Mouse (Mus musculus) thymus, adult 18-20 months (tissue): ENCODE data around the gene Atp8b4.

Experiments used
- DNase-seq, 2 experiments: peaks; one replicate each; pipeline ENCODE4 v3.0.0; 2022; ENCODE audit warnings: mixed read lengths in 2 of 2

Atp8b4 gene

DNA sequence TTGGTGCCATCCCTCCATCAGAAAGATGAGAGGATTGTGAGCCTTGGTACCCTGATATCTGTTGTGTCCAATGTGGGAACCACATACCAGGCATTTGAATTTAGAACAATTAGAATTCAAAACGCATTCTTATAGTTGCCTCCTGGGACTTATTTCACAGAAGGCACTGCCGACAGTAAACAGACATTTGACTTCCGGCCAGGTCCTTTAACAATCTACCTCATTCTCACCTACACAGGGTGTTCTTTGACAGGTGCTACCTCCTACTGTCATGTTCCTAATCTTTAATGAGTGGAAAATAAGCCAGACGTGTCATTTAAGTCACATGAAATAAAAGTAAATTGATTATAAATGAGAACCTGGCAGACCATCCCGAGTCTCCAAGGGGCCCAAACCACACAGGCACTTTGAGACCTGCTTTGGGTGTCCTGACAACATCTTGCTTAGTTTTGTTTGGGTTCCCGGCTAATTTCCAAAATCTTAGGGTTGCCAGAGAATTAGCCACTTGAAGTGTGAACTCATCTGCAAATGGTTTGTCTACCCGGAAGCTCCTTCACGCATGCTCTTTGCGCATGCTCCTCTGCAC lies 67.9 kb downstream of the Atp8b4 start:
- no peak for DNase-seq

DNA sequence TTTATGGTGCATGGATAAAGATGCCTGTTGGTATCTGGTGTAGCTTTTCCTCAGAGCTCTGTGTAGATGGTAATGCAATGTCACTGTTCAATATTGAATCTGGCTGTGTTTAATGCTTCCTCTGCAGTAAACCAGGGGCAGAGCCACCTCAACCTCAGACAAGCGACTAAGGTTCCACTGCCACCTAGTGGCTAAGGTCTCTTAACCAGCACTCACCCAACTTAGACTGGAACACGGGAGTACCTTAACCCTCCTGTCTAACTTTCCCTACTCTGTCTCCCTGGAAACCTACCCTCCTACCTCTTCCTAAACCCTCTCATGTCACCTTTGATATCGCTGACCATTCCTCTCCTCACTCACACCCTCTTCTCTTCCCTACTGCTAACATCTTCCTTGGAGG lies 71.2 kb downstream of the Atp8b4 start:
- peak in 1 of 2 experiments; percentile 8 for DNase-seq

DNA sequence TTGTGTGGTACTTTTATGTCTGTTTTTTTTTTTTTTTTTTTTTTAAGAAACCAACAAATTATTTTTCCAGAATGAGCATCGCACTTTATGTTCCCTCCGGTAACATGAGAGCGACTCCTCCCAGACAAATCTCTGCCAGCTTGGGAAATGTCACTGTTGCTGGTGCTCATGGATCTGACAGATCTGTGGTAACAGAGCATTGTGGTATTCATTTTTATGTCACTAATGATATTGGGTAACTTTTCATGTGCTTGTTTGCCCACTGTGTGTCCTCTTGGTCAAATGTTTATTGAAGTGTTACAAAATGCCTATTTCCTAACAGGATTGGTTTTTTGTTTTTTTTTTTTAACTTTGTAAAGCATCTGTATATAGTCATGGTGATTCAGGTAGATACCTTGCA lies 75.3 kb downstream of the Atp8b4 start:
- DNase-seq, result no peak

DNA sequence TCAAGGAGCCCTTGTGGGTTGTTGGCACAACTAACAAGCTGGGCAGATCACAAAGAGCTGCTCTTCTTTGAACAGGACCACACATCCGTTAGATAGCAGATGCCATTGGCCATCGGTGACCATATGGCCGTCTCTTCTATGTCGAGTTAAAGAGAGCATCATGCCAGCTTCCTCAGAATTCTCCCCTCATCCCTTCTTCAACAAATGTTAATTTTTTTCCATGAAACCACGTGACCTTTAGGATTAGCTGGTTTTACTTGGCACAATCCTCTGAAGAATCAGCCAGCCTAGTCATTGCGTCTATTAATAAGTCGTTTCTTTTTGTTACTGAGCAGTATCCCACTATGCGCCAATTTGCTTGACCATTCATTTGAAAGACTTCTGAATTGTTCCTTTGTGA lies 75.8 kb downstream of the Atp8b4 start:
- no peak for DNase-seq

DNA sequence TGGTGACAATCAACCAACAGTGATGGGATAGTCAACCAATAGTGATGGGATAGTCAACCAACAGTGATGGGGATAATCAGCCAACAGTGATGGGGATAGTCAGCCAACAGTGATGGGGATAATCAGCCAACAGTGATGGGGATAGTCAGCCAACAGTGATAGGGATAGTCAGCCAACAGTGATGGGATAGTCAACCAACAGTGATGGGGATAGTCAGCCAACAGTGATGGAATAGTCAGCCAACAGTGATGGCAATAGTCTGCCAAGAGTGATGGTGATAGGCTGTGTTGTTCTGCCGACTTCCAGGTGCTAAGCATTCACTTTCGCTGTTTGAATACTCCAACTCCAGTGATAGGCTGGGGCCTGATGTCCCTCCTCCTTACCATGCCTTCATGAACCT lies 79.6 kb downstream of the Atp8b4 start:
- no peak for DNase-seq

DNA sequence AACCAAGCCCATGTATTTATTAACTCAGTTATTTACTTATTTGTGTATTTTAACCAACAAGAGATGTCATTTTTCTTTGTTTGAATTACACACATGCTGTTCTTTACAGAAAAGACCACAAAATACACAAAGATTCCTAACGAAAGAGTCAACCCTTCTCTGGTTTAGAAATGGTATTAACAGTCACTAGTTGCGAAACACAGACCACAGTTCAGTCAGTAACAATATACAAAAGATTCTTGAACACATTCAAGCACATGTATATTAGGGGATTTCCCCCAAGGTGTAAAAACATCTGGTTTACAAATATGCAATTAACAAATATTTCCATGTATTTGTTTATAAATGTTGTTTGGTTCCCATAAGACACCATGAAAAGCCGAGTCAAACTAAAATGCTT lies 81.6 kb downstream of the Atp8b4 start:
- DNase-seq, result no peak

DNA sequence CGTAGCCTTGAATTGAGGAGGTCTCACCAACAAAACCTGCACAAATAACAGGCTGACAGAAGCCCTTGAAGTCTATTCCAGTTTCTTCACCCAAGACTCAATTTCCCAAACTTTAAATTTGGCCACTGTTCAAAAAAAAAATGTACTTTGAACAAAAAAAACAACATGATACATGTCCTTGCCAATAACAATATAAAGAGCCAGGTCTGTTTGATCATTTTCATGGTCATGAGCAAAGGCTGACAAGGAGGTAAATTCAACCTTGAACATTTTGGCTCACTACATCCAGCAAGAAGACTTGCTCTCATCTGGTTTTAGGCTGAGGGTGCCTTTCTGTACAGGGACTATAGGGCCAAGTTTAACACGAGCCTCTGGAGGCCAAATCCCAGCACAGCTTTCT lies 83.7 kb downstream of the Atp8b4 start:
- no peak for DNase-seq

DNA sequence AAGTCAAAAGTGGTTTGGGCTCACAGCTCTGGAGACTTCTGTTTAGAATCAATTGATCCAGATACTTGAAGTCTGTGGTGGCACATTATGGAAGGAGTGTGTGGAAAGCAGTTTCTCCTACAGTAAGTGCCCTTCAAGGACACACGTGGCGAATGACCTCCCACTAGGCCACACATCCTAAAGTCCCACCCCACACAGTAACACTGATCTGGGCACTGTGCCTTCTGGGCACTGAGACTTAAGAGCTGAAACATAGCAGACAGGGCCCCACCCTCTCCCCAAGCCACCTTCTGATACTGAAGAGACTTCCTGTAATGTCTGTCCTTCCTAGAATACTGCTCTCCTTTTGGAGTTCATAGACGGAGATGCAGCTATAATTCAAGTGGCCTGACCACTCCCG lies 84.5 kb downstream of the Atp8b4 start:
- DNase-seq, result no peak

DNA sequence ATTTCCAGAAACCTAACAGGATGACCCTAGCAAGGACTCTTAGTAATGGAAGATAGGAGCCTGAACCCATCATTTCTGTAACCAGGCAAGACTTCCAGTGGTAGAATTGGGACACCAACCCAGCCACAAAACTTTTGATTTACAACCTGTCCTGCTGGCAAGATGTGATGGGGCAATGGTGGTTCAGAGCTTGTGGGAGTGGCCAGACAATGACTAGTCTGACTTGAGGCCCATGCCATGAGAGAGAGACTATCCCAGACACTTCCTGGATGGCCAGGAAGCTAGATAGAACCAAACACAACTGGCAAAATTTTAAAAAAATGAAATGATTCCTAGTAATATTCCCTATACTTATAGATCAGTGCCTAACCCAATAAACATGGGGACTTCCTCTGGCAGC lies 87.7 kb downstream of the Atp8b4 start:
- no peak for DNase-seq

DNA sequence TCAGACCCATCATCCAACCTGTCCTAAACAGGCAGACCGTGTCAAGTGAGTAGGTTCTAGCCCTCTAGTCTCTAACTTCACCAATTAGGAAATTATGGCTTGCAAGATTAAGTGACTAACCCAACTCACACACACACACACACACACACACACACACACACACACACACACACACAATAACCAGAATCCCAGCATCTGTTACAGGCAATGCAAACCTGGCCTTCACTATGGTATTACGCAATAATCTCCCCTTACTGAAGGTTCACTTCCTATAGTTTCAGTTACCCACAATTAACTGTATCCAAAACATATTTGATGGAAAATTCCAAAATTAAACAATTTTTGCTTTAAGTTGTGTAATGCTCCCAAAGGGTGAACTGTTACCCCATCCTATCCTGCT lies 101.0 kb downstream of the Atp8b4 start:
- DNase-seq, result no peak

DNA sequence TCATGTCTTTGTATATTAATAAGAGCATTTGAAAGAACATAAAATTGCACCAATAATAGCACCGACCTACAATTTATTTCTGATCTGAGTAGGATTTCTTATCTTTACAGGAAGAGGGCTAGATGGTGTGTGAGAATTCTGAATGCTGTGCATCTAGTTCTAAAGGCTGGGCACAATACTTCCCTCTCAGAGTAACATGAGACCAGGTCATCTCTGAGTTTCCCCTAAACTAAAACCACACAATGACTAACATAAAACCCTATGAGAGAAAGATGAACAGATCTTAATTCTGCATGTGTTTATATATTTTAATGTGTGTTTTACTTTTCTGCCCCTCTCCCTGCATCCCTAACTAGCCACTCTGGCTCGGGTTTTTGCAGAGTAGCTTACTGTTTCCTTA lies 101.5 kb downstream of the Atp8b4 start:
- DNase-seq, result no peak

DNA sequence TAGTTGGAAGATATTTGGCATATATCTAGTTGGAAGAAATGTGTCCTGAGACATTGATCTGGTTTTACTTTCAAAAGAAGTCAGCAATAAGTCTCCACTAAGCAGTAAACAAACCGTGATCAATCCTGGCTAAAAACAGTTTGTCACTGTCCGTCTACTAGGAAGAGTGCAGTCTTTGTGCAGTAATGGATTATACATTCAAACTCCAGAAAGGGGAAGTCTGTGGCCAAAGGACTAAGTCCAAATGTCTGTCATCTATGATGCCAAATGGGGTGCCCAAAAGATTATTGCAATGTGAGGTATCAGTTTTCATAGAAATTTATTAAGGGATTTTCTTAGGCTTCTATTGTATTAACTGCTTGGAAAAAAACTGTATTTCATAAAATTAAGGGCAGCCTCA lies 102.3 kb downstream of the Atp8b4 start:
- DNase-seq, result no peak

DNA sequence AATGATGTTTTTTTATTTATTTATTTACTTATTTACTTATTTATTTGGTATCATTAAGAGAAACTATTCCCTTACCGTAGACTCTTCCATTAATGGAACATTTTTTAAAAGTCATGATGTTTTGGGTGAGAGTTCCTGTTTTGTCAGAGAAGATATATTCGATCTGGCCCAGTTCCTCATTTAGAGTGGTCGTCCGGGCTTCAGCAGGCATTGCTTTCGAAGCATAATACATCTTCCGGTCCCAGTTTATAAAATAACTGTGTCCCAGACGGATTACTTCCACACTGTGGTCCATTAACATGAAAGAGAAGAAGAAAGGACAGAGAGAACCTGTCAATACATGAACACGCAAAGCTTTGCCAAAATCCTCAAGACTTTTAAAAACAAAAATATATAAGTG lies 103.0 kb downstream of the Atp8b4 start:
- no peak for DNase-seq

DNA sequence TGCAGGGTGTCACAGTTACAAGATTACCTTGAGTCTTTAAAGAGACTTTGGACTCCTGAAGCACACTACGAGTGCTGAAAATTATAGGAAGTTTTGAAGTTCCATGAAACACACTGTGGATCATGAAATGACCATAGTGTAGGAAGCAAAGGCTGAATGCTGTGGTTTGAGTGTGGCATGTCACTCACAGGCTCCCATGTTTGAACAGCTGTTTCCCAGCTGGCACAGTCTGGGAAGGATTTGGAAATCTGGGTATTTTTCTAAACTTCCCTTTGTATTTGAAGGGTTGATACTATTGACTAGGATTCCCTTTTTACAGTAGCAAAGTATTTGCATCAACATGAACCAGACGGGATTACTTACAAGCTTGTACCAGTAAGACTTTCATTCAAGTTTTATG lies 105.5 kb downstream of the Atp8b4 start:
- no peak for DNase-seq

DNA sequence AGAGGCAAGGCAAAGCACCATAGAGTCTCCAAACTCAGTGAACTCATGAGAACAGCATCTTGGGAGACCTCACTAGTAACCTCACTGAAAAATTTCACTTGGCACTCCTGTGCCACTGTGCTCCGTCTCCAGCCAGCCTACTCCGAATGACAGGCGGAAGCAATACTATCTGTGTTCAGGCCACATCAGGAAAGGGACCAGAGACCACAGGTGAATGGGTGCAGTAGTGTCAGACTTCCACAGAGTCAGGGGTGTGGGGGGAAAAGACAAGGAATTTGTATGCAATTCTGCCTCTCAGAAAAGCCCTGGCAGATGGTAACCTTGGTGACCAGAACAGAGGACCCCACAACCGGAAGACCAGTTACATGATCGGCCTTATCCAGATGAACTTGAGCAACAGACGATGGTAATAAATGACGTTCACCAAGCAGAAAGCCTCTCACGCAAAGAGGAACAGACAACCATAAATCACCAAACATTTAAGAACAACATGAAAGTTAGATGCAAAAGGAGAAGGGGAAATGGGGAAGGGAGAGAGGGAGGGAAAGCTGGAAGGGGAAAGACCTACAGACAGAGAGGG lies 112.9 kb downstream of the Atp8b4 start:
- DNase-seq, result no peak

DNA sequence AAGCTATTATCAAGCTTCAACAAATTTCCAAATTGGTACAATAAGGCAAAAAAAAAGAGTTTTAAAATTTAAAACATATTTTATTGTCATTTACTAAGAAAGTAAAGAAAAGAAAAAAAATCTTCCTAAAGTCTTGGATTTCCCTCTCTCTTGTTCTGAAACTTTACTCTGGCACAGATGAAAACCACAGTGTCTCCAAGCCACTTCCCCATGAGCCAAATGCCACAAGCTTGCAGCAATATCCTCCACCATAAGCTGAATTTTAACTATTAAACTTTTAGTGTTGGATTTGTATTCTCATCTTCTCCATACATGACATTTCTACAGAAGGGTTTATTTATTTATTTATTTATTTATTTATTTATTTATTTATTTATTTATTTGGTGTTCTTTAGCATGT lies 114.4 kb downstream of the Atp8b4 start:
- DNase-seq, result no peak

DNA sequence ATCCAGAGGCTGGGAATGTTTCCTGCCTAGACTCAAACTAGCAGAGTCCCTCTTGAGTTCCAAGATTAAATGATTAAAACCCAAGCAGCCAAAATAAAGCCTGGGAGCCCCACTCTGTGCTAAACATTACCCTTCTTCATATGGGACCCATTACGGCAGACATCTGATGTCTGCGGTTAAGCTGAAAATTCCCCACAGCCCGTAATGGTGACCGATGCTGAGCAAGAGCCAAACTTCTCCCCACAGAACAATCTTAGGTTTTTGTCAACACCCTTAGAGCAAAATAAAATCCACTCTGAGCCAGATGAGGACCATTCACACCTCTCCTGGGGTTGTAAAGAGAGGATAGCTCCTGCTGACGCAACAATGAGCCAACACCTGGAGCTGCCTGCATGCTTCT lies 120.2 kb downstream of the Atp8b4 start:
- DNase-seq, result no peak

DNA sequence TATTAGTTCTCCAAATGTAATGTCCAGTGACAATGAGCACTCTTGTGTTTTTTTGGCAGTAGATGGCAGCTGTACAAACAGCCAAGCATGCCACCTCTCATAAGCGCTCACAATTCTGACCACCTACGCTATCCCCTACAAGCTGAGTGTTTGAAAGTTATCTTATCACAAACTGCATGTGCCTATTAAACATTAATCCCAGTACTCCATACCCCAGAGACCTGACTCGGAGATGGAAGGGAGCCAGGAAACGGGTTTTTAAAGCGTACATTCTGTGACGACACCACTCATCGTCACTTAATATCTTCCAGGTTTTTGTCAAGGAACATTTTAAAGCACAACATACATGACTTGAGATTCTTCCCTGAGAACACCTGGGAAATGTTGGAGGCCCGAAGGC lies 128.8 kb downstream of the Atp8b4 start:
- no peak for DNase-seq

DNA sequence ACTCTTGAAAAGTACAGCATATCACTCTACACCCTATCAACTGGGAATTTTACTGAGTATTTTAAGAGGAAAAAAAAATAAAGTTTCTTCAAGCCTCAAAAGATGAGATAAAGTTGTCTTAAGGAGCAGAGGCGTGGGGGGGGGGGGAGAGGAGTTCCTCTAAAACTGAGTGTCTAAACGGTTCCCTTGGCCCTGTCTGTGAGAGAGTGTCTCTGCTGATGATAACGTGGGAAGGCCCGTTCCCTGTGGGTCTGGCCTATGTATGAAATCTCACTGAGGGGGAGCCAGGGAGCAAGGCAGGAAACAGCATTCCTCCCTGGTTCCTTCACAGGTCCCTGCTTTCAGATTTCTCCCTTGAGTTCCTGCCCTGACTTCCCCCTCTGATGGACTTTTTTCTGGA lies 130.7 kb downstream of the Atp8b4 start:
- no peak for DNase-seq

DNA sequence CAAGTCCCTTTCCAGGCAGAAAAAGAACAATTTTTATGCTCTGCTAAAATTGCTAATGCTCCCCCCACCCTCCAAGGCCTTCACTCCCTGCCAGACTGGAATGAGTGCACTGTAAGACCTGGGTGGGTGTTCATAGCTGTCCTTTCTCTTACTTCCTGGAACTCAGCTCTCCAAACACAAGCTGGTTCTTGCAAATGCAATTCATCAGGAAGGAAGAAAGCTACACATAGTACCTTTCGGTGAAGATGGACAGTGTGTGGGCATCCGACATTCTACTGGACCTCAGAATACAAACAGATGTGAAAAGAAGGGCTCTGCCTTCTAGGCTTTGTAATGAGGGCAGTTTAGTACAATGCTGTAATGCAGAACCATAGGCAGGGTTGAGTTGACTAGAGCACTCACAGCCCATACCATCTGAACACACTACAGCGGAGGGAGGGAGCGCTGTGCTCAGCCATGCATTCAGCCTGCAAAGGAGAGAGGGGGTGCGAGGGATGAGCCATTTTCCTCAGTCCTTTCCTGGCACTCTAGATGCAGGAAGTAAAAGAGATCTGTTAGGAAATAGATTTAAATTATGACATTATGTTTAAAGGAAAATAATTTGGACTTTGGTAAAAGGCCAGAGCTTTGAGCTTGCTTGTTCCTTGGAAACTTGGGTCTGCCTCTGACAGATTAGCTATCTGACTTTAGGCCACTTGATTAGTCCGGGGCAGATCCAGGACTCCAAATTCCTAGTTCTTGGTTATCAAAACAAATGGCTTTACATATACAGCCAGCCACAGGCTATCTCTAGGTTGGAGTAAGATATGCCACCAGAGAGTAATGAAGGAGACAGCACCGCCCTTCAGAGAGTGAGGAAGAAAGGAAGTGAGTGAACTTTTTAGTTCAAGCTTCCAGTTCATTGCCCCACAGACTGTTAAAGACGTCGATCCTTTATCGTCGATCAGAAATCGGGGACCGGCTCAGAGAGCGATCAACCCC lies 136.4 kb downstream of the Atp8b4 start:
- no peak for DNase-seq

DNA sequence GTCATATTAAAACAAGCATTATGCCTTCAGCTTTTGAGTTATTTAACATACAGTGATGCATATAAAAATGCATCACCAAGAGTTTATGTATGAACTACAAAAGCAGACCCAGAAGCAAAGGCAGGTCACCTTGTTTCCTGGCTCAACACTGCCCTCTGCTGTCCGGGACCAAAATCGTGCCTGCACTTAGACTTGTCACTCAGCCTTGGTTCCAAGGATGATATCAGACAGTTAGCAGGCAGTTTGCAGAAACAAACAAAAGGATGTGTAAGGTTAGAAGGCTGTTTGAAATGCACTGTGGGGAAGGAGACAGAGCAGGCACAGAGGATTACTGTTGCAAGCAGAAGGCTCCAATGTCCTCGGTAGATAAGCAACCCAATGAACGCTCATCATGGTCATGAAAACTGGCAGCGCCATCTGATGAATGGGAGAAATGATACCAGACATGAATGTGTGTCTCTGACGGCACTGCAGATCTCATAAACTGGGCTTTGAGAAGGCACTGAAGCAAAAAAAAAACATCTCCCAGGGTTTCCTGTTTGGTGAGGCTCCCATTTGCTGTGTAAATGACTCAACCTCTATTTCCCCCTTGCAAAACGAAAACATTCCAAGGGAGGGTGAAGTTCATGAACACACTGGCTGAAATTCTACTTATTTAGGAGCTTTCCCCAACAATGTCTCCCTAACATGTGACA lies 137.3 kb downstream of the Atp8b4 start:
- peak; percentile 13 to 23 for DNase-seq

DNA sequence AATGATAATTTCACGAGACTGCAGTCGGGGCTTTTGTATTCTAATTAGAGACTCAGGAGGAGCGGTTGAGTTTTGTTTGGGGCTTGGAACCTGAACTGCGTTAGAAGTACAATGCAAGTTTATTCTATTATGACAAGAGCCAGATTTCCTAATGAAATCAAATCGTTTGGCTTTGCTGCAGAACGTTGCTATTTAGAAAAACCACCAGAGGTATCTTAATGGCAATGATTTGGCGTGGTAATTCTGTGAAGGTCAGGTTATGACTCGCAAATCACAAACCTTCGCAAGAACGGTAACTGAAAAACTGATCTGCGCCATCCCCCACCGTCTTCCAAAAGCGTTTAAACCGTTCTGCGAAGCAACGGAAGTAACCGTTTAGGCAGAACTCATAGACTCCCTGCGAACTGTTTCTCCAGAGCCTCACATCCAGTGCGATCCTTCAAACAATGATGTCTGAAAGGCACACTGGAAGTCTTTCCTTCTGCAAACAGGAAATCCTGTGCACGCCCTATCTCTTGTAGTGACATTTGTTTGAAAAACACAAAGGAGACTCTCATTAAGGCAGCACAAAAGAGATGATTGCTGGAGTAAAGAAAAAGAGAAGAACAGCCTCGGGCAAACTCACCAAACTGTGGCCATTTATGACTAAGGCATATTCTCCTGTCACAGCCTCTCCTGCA lies 139.2 kb downstream of the Atp8b4 start:
- DNase-seq, result no peak

DNA sequence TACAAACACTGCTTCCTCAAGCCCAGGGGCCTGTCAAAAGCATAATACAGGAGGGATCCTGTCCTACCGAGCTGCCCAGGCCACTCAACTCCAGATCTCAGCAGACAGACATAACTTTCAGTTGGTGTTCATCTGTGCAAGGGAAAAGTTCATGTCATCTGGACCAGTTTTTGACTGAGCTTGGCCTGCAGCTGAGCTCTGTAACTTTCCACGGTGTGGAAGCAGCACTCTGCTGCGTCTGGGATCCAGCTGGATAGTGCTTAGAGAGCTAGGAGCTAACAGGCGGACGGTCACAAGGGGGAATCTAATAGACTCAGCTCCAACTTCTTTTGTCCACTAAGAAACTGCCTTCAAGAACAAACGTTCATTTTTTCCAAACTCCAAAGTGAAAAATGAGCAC lies 139.8 kb downstream of the Atp8b4 start:
- no peak for DNase-seq
